Mouse (Mus musculus) MEL (cell line): ENCODE results near the gene Abl2. TPM values are rescaled to one million over a fixed set of nuclear protein-coding genes. Genes with fewer than 3 reads are reported as not detected.

Experiments used
- DNase-seq: peaks from one replicate; pipeline ENCODE4 v3.0.0; 2011; ENCODE audit warnings: low read depth, low spot score
- H3K27ac ChIP-seq: 2 replicates; pipeline ENCODE4 v1.5.1; 2012; ENCODE audit warnings: low read depth, mild to moderate bottlenecking, control low read depth, low read length, moderate library complexity; ENCODE audit not compliant: control insufficient read depth
- H3K27me3 ChIP-seq, 2 experiments: fragments of 150-350 bp in 1 of 2; sonication (generic) in 1 of 2; 2 replicates each; pipeline ENCODE4 v1.6.1; 2012; ENCODE audit warnings: low read length in 2 of 2, mild to moderate bottlenecking in 2 of 2, improper control_type of control experiment in 1 of 2, moderate library complexity in 1 of 2; ENCODE audit not compliant: insufficient read depth in 2 of 2, control insufficient read depth in 1 of 2
- H3K36me3 ChIP-seq, 2 experiments: 2 replicates each; pipeline ENCODE4 v1.6.1; 2012 to 2014; ENCODE audit warnings: low read length in 2 of 2, improper control_type of control experiment in 1 of 2, inconsistent platforms in 1 of 2, mild to moderate bottlenecking in 1 of 2; ENCODE audit not compliant: insufficient read depth in 2 of 2, control insufficient read depth in 1 of 2
- H3K4me1 ChIP-seq, 2 experiments: fragments of 150-350 bp in 1 of 2; sonication (generic) in 1 of 2; 2 replicates each; pipeline ENCODE4 v1.6.1; 2012; ENCODE audit warnings: low read length in 2 of 2, improper control_type of control experiment in 1 of 2, mild to moderate bottlenecking in 1 of 2; ENCODE audit not compliant: insufficient read depth in 2 of 2, control insufficient read depth in 1 of 2
- H3K4me3 ChIP-seq, 2 experiments: fragments of 150-350 bp in 1 of 2; sonication (generic) in 1 of 2; 2 replicates each; pipeline ENCODE4 v1.5.1; 2012; ENCODE audit warnings: low read depth in 2 of 2, low read length in 2 of 2, mild to moderate bottlenecking in 2 of 2, moderate library complexity in 2 of 2, control low read depth in 1 of 2, improper control_type of control experiment in 1 of 2; ENCODE audit not compliant: control insufficient read depth in 1 of 2, insufficient read depth in 1 of 2
- H3K79me2 ChIP-seq: 2 replicates; pipeline ENCODE4 v1.6.1; 2012; ENCODE audit warnings: mild to moderate bottlenecking, low read length, moderate library complexity; ENCODE audit not compliant: control insufficient read depth, poor library complexity, insufficient read depth
- H3K9ac ChIP-seq: 2 replicates; pipeline ENCODE4 v1.6.1; 2012; ENCODE audit warnings: low read depth, mild to moderate bottlenecking, control low read depth, low read length, moderate library complexity; ENCODE audit not compliant: control insufficient read depth, poor library complexity, severe bottlenecking
- H3K9me3 ChIP-seq: fragments of 150-350 bp; sonication (generic); replicated peaks from 2 replicates; pipeline ENCODE4 v1.6.1; 2012; ENCODE audit warnings: mild to moderate bottlenecking, low read length, improper control_type of control experiment, moderate library complexity; ENCODE audit not compliant: insufficient read depth
- CHD1 ChIP-seq: IDR thresholded peaks from 2 replicates; pipeline ENCODE4 v1.6.1; 2012; ENCODE audit warnings: low read depth, mild to moderate bottlenecking, inconsistent platforms, low read length, improper control_type of control experiment
- CTCF ChIP-seq, 3 experiments: IDR thresholded peaks in 2 of 3; conservative IDR thresholded peaks in 1 of 3; 2 replicates each; pipeline ENCODE4 v1.5.1; 2011 to 2012; ENCODE audit warnings: low read length in 3 of 3, low read depth in 2 of 3, mild to moderate bottlenecking in 2 of 3, improper control_type of control experiment in 1 of 3, inconsistent platforms in 1 of 3, mixed read lengths in 1 of 3, moderate library complexity in 1 of 3; ENCODE audit not compliant: control insufficient read depth in 1 of 3, insufficient read depth in 1 of 3, poor library complexity in 1 of 3, severe bottlenecking in 1 of 3
- E2F4 ChIP-seq: IDR thresholded peaks from 2 replicates; pipeline ENCODE4 v1.6.1; 2011; ENCODE audit warnings: low read depth, low read length, improper control_type of control experiment, borderline replicate concordance
- EP300 ChIP-seq, 2 experiments: IDR thresholded peaks; 2 replicates each; pipeline ENCODE4 v1.6.1; 2011; ENCODE audit warnings: improper control_type of control experiment in 2 of 2, low read length in 2 of 2, low read depth in 1 of 2, mild to moderate bottlenecking in 1 of 2
- ETS1 ChIP-seq: IDR thresholded peaks from 2 replicates; pipeline ENCODE4 v1.6.1; 2012; ENCODE audit warnings: low read depth, mild to moderate bottlenecking, inconsistent platforms, low read length, improper control_type of control experiment, moderate library complexity
- GABPA ChIP-seq: IDR thresholded peaks from 2 replicates; pipeline ENCODE4 v1.6.1; 2012; ENCODE audit warnings: low read depth, mild to moderate bottlenecking, inconsistent platforms, low read length, improper control_type of control experiment, moderate library complexity
- GATA1 ChIP-seq: IDR thresholded peaks from 2 replicates; pipeline ENCODE4 v1.6.1; 2011; ENCODE audit warnings: low read depth, low read length, improper control_type of control experiment
- HCFC1 ChIP-seq: IDR thresholded peaks from 2 replicates; pipeline ENCODE4 v1.6.1; 2012; ENCODE audit warnings: low read depth, mild to moderate bottlenecking, inconsistent platforms, low read length, improper control_type of control experiment, moderate library complexity
- JUND ChIP-seq: IDR thresholded peaks from 2 replicates; pipeline ENCODE4 v1.6.1; 2011; ENCODE audit warnings: low read depth, mild to moderate bottlenecking, improper control_type of control experiment, low read length
- MAFK ChIP-seq: IDR thresholded peaks from 2 replicates; pipeline ENCODE4 v1.6.1; 2011; ENCODE audit warnings: low read depth, mild to moderate bottlenecking, low read length, improper control_type of control experiment, borderline replicate concordance
- MAX ChIP-seq: IDR thresholded peaks from 2 replicates; pipeline ENCODE4 v1.6.1; 2011; ENCODE audit warnings: low read length, improper control_type of control experiment
- MAZ ChIP-seq: IDR thresholded peaks from 2 replicates; pipeline ENCODE4 v1.6.1; 2012; ENCODE audit warnings: low read depth, mild to moderate bottlenecking, inconsistent platforms, low read length, improper control_type of control experiment
- MYC ChIP-seq: IDR thresholded peaks from 2 replicates; pipeline ENCODE4 v1.6.1; 2011; ENCODE audit warnings: low read depth, mild to moderate bottlenecking, low read length, improper control_type of control experiment, moderate library complexity
- POLR2A ChIP-seq, 2 experiments: IDR thresholded peaks; 2 replicates each; pipeline ENCODE4 v1.6.1; 2011 to 2012; ENCODE audit warnings: low read length in 2 of 2, mild to moderate bottlenecking in 2 of 2, control low read depth in 1 of 2, improper control_type of control experiment in 1 of 2, low read depth in 1 of 2, moderate library complexity in 1 of 2; ENCODE audit not compliant: control insufficient read depth in 1 of 2, insufficient read depth in 1 of 2, poor library complexity in 1 of 2
- POLR2AphosphoS2 ChIP-seq: IDR thresholded peaks from 2 replicates; pipeline ENCODE4 v1.6.1; 2011; ENCODE audit warnings: low read length, improper control_type of control experiment
- RAD21 ChIP-seq: IDR thresholded peaks from 2 replicates; pipeline ENCODE4 v1.6.1; 2011; ENCODE audit warnings: mild to moderate bottlenecking, low read depth, low read length, improper control_type of control experiment
- SIN3A ChIP-seq: IDR thresholded peaks from 2 replicates; pipeline ENCODE4 v1.6.1; 2012; ENCODE audit warnings: low read length, improper control_type of control experiment, inconsistent platforms
- SMC3 ChIP-seq: IDR thresholded peaks from 2 replicates; pipeline ENCODE4 v1.6.1; 2011; ENCODE audit warnings: low read depth, low read length, improper control_type of control experiment
- TCF12 ChIP-seq: IDR thresholded peaks from 2 replicates; pipeline ENCODE4 v1.6.1; 2014; ENCODE audit warnings: low read depth, mild to moderate bottlenecking, inconsistent platforms, low read length, improper control_type of control experiment, moderate library complexity
- USF1 ChIP-seq: IDR thresholded peaks from 2 replicates; pipeline ENCODE4 v1.6.1; 2014; ENCODE audit warnings: low read depth, mild to moderate bottlenecking, inconsistent platforms, low read length, improper control_type of control experiment, moderate library complexity
- USF2 ChIP-seq, 2 experiments: IDR thresholded peaks; 2 replicates each; pipeline ENCODE4 v1.6.1; 2011 to 2012; ENCODE audit warnings: improper control_type of control experiment in 2 of 2, low read length in 2 of 2, borderline replicate concordance in 1 of 2, inconsistent platforms in 1 of 2, low read depth in 1 of 2, mild to moderate bottlenecking in 1 of 2; ENCODE audit not compliant: insufficient read depth in 1 of 2
- ZC3H11A ChIP-seq: IDR thresholded peaks from 2 replicates; pipeline ENCODE4 v1.6.1; 2012; ENCODE audit warnings: low read depth, mild to moderate bottlenecking, inconsistent platforms, low read length, improper control_type of control experiment
- ZKSCAN1 ChIP-seq: IDR thresholded peaks from 2 replicates; pipeline ENCODE4 v1.6.1; 2012; ENCODE audit warnings: low read depth, mild to moderate bottlenecking, inconsistent platforms, low read length, improper control_type of control experiment, moderate library complexity
- ZNF384 ChIP-seq: IDR thresholded peaks from 2 replicates; pipeline ENCODE4 v1.6.1; 2012; ENCODE audit warnings: low read depth, mild to moderate bottlenecking, inconsistent platforms, low read length, improper control_type of control experiment
- polyA plus RNA-seq, 2 experiments: library from polyadenylated mRNA; stranded (reverse) in 1 of 2; unstranded in 1 of 2; fragments of >175 nt in 1 of 2; fragments of >200 nt in 1 of 2; gene quantifications; 2 replicates each; pipeline versions ENCODE4 v1.2.1 to v1.2.4; 2012; ENCODE audit warnings: low replicate concordance in 2 of 2, low read depth in 1 of 2; ENCODE audit not compliant: insufficient read length in 2 of 2, insufficient read depth in 1 of 2, missing spikeins in 1 of 2
- total RNA-seq: library from RNA; depleted of rRNA; stranded (reverse); fragments of 300-350 nt; gene quantifications from 2 replicates; pipeline ENCODE4 v1.2.3, GENCODE M21; 2012

Abl2 gene
- total and polyA plus RNA-seq, 3 experiments, result 13.8 to 17.5 TPM; not detected in 1

DNA sequence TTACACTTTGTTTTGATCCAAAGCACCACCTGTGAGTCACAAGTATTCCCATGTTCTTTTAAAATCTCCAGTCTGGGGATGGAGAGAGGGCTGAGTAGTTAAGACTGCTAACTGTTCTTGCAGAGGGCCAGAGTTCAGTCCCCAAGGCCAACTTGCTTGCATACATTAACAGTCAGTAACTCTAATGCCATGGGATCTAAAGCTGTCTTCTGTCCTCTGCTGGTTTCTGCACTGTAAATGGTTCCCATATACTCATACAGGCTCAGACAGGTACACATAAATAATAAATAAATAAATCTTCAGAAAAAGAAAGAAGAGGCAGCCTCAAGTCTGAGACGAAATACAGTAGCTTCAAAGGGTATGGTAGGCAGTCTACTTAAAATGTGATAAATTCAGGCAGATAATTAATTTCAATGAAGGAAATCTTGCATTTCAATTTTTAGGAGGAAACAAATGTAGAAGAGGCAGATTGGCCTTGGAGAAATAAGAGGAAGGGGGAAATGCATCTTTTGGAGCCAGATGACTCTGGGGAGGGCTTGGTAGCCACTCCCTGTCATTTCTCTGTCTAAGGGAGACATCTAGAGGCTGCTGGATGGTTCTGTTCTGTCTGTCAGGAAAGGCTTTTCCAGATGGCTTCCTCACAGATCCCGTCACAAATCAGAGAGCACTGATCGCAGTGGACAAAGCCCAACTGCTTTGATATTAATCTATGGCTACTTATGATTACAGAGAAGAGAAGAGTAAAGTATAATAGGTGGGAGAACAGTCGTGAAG lies 18.6 kb upstream of the Abl2 start:
- Histone ChIP-seq H3K9me3 (no peaks in the 10 kb centered on the region), H3K79me2 (no peaks in the 10 kb centered on the region), H3K27ac (no peak overlapping the region), H3K4me3 (no peak overlapping the region), H3K9ac (no peak overlapping the region), H3K27me3 (no peaks in the 10 kb centered on the region), H3K36me3 (peaks cover 0 to 7% of the 10 kb centered on the region in 2 experiments; a peak in 2 of 4 replicates), H3K4me1 (peaks cover 0 to 3% of the 10 kb centered on the region in 2 experiments; a peak in 3 of 4 replicates)
- DNase-seq, result peak; percentile 41
- peak in 2 of 3 experiments; percentile 25 to 63; a peak in 3 of 6 replicates for TF ChIP-seq CTCF (IDR thresholded peaks at IDR 0.05 in 2 of 3, conservative IDR thresholded peaks at IDR 0.05 in 1 of 3; ENCODE audit: control insufficient read depth in 1 of 3, insufficient read depth in 1 of 3, low read depth in 2 of 3, low read length in 3 of 3, poor library complexity in 1 of 3, severe bottlenecking in 1 of 3)
- no peak for TF ChIP-seq SIN3A
- peak; percentile 61 for TF ChIP-seq ZC3H11A
- peak; percentile 65 for TF ChIP-seq RAD21
- TF ChIP-seq POLR2AphosphoS2, result no peak
- TF ChIP-seq ZKSCAN1, result no peak
- no peak for TF ChIP-seq CHD1
- TF ChIP-seq ZNF384, result no peak
- no peak for TF ChIP-seq POLR2A (IDR thresholded peaks at IDR 0.05; ENCODE audit: control insufficient read depth in 1 of 2, insufficient read depth in 1 of 2, low read depth in 1 of 2, low read length in 2 of 2, poor library complexity in 1 of 2)
- TF ChIP-seq TCF12, result no peak
- TF ChIP-seq SMC3, result peak; percentile 78

DNA sequence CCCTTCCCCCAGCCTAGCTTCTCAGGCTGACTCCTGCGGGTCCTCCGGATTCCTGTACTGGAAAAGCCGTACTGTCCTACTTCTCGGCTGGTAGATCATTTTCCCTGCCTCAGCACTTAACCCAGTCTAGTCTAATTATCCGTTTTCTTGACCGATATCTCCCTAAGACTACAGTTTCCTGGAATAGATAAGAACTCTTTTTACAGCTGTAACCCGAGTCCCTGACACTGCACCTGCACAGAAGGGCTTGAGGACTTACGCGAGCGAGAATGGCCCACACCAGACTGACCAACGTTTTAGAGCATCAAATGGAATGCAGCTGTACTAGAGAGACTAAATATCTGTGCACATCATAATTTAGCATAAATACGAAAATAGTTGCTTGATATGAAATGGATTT lies 14.6 kb upstream of the Abl2 start:
- H3K9me3 ChIP-seq, result no peaks in the 10 kb centered on the region
- H3K4me3 ChIP-seq, result no peak overlapping the region
- H3K9ac ChIP-seq, result no peak overlapping the region
- TF ChIP-seq CHD1 (no peak), RAD21 (no peak), POLR2AphosphoS2 (no peak), USF2 (IDR thresholded peaks at IDR 0.05; ENCODE audit: borderline replicate concordance in 1 of 2, insufficient read depth in 1 of 2, low read depth in 1 of 2, low read length in 2 of 2) (no peak), EP300 (IDR thresholded peaks at IDR 0.05; ENCODE audit: low read depth in 1 of 2, low read length in 2 of 2) (0 out of 4 replicates have a peak, but pooled peaks of 1 of the 2 experiments have one; percentile 35), SIN3A (no peak), GATA1 (0 out of 2 replicates have a peak, but pooled peaks have one; percentile 5), USF1 (no peak), TCF12 (peak; percentile 53), HCFC1 (no peak), SMC3 (no peak), E2F4 (no peak), ZC3H11A (no peak), GABPA (no peak), MAZ (no peak), ETS1 (peak; percentile 58; the same call in 1 of the 2 replicates), MYC (no peak), MAFK (no peak), JUND (no peak), MAX (no peak)
- no peaks in the 10 kb centered on the region for H3K4me1 ChIP-seq
- no peak for DNase-seq
- peaks cover 0 to 5% of the 10 kb centered on the region in 2 experiments; a peak in 2 of 4 replicates for H3K36me3 ChIP-seq
- no peaks in the 10 kb centered on the region for H3K27me3 ChIP-seq
- no peaks in the 10 kb centered on the region for H3K79me2 ChIP-seq
- no peak overlapping the region for H3K27ac ChIP-seq
